Mouse (Mus musculus) liver, embryonic 14.5 days (tissue): ENCODE measurements around the gene Igsf21. TPM values are rescaled to one million over a fixed set of nuclear protein-coding genes. Genes with fewer than 3 reads are reported as not detected.

Experiments used
- ATAC-seq: fragments of 200-750 bp; cut with Nextera tagmentation; 2 replicates; pipeline ENCODE4 v1.8.0; 2017; ENCODE audit warnings: moderate number of reproducible peaks, mild to moderate bottlenecking, moderate library complexity; ENCODE audit not compliant: insufficient read depth
- DNase-seq, 3 experiments: peaks; one replicate each; pipeline ENCODE4 v3.0.0-alpha.2; 2012 to 2013; ENCODE audit warnings: low read depth in 3 of 3, low spot score in 3 of 3
- H3K27ac ChIP-seq: fragments of 300-500 bp; sonication (generic); 2 replicates; pipeline ENCODE4 v1.5.1; 2014; ENCODE audit warnings: moderate library complexity, mild to moderate bottlenecking, control low read depth, inconsistent platforms
- H3K27me3 ChIP-seq: fragments of 300-500 bp; sonication (generic); 2 replicates; pipeline ENCODE4 v1.6.1; 2014; ENCODE audit warnings: mild to moderate bottlenecking, low read length, moderate library complexity; ENCODE audit not compliant: control insufficient read depth, insufficient read depth
- H3K36me3 ChIP-seq: fragments of 300-500 bp; sonication (generic); replicated peaks from 2 replicates; pipeline ENCODE4 v1.6.1; 2014; ENCODE audit warnings: low read depth; ENCODE audit not compliant: control insufficient read depth, insufficient read depth
- H3K4me1 ChIP-seq, 2 experiments: fragments of 200-500 bp in 1 of 2; fragments of 300-500 bp in 1 of 2; sonication (generic) in 1 of 2; replicated peaks; 2 replicates each; pipeline ENCODE4 v1.6.1; 2012 to 2014; ENCODE audit warnings: antibody characterized with exemption in 1 of 2, inconsistent platforms in 1 of 2, low read length in 1 of 2; ENCODE audit not compliant: control insufficient read depth in 2 of 2, insufficient read depth in 2 of 2
- H3K4me2 ChIP-seq: fragments of 300-500 bp; sonication (generic); 2 replicates; pipeline ENCODE4 v1.6.1; 2014; ENCODE audit warnings: low read depth, mild to moderate bottlenecking, control low read depth, moderate library complexity
- H3K4me3 ChIP-seq, 2 experiments: fragments of 200-500 bp in 1 of 2; fragments of 300-500 bp in 1 of 2; sonication (generic) in 1 of 2; 2 replicates each; pipeline ENCODE4 v1.5.1; 2012 to 2014; ENCODE audit warnings: low read depth in 2 of 2, low read length in 2 of 2, mild to moderate bottlenecking in 2 of 2, control low read depth in 1 of 2, inconsistent platforms in 1 of 2, moderate library complexity in 1 of 2; ENCODE audit not compliant: insufficient read depth in 1 of 2
- H3K9ac ChIP-seq: fragments of 300-500 bp; sonication (generic); replicated peaks from 2 replicates; pipeline ENCODE4 v1.6.1; 2014; ENCODE audit warnings: mild to moderate bottlenecking, control low read depth, moderate library complexity
- H3K9me3 ChIP-seq: fragments of 300-500 bp; sonication (generic); 2 replicates; pipeline ENCODE4 v1.6.1; 2016; ENCODE audit warnings: low read length, mixed read lengths; ENCODE audit not compliant: control insufficient read depth
- CTCF ChIP-seq: IDR thresholded peaks from 2 replicates; pipeline ENCODE4 v1.5.1; 2016; ENCODE audit warnings: antibody characterized with exemption, low read depth, control low read depth
- EP300 ChIP-seq: IDR thresholded peaks from 2 replicates; pipeline ENCODE4 v1.6.1; 2016; ENCODE audit warnings: antibody characterized with exemption, low read depth
- WGBS: fragments of 180-500 bp; shearing (Covaris S2); extraction: QIAGEN DNeasy Blood & Tissue Kit; methylation state at CpG from one replicate; pipeline ENCODE4 v1.1.7; 2014; ENCODE audit not compliant: insufficient replicate concordance; 5-methylcytosine and 5-hydroxymethylcytosine counted together
- polyA plus RNA-seq, 2 experiments: library from polyadenylated mRNA; depleted of rRNA in 1 of 2; stranded (reverse) in 1 of 2; unstranded in 1 of 2; fragments of >200 nt; fragmentation: Nextera tagmentation in 1 of 2; extraction: Ambion mirVana in 1 of 2; gene quantifications; 2 replicates each; pipeline versions ENCODE4 v1.2.1 to v1.2.3; 2012 to 2014

Igsf21 gene
- polyA plus RNA-seq, 2 experiments: 0.18 TPM; not detected in 1

DNA sequence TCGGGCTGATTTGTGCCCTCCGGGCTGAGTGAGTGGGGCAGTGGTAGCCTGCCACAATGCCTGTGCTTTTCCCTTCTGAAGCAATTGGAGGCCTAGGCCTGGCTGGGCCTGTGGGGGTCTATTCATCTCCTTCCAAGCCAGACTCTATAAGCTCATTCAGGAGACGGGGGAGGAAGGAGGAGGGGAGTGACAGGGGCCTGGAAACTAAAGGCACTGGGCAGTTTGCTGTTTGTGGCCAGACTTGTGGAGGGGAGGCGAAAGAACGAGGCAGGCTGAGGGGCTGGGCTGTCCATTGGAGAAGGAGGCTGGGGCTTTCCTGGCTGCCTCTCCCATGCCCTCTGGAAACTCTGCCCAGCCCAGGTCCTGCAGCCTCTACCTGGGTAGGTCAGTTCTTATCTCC is 92.1 kb downstream of the Igsf21 start:
- Histone ChIP-seq H3K4me2 (no peak overlapping the region), H3K4me3 (no peak overlapping the region), H3K36me3 (no peaks in the 10 kb centered on the region), H3K9me3 (no peaks in the 10 kb centered on the region), H3K27me3 (no peaks in the 10 kb centered on the region), H3K9ac (no peak overlapping the region), H3K4me1 (no peaks in the 10 kb centered on the region), H3K27ac (no peak overlapping the region)
- TF ChIP-seq CTCF (no peak), EP300 (no peak)
- WGBS: 50% methylated on average over 5 of the region's 5 CpGs
- DNase-seq: no peak
- ATAC-seq: no peak

GRCm38 (mm10) chr4:140153711-140154114 is 92.9 kb downstream of the Igsf21 start:
- no peak for DNase-seq
- H3K9ac ChIP-seq: no peak overlapping the region
- no peaks in the 10 kb centered on the region for H3K9me3 ChIP-seq
- H3K27ac ChIP-seq: no peak overlapping the region
- H3K27me3 ChIP-seq: no peaks in the 10 kb centered on the region
- 53% methylated on average over 9 of the region's 9 CpGs for WGBS
- no peaks in the 10 kb centered on the region for H3K36me3 ChIP-seq
- H3K4me2 ChIP-seq: no peak overlapping the region
- TF ChIP-seq EP300 (no peak), CTCF (no peak)
- ATAC-seq: no peak
- H3K4me3 ChIP-seq: no peak overlapping the region
- no peaks in the 10 kb centered on the region for H3K4me1 ChIP-seq

- H3K9me3 ChIP-seq: no peaks in the 10 kb centered on the region
- no peaks in the 10 kb centered on the region for H3K4me1 ChIP-seq
- TF ChIP-seq EP300: no peak
- peak; percentile 83 for TF ChIP-seq CTCF
- no peak for ATAC-seq
- no peak overlapping the region for H3K27ac ChIP-seq
- no peak overlapping the region for H3K4me2 ChIP-seq
- no peaks in the 10 kb centered on the region for H3K27me3 ChIP-seq
- H3K4me3 ChIP-seq: no peak overlapping the region
- WGBS: 13% methylated on average over 7 of the region's 7 CpGs
- no peaks in the 10 kb centered on the region for H3K36me3 ChIP-seq
- no peak for DNase-seq
- no peak overlapping the region for H3K9ac ChIP-seq
These were observed 93.5 kb downstream of the Igsf21 start for GRCm38 (mm10) chr4:140153101-140153500.

DNA sequence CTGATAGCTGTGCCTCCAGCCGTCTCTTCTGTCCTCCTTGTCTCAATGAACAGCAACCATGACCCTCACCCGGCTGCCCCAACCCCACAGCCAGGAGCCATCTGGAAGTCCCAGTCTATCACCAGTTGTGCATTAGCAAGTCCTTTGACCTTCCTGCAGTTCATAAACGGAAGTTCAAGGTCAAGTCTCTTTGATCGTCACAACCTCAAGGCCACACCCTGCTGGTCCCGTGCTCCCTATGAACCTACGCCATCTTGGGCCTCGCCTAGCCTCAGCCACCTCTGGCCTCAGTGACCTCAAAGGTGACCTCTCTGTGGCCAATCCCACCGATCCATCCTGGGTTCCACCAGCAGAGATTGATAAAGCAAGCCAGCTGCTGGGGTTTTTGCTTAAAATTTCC is 96.9 kb downstream of the Igsf21 start:
- DNase-seq (no peak), ATAC-seq (no peak)
- no peaks in the 10 kb centered on the region for H3K4me1 ChIP-seq
- no peak overlapping the region for H3K4me3 ChIP-seq
- TF ChIP-seq EP300: no peak
- no peak for TF ChIP-seq CTCF
- WGBS: 59% methylated on average over 8 of the region's 8 CpGs
- no peak overlapping the region for H3K27ac ChIP-seq
- no peaks in the 10 kb centered on the region for H3K9me3 ChIP-seq
- H3K27me3 ChIP-seq: no peaks in the 10 kb centered on the region
- H3K4me2 ChIP-seq: no peak overlapping the region
- no peaks in the 10 kb centered on the region for H3K36me3 ChIP-seq
- no peak overlapping the region for H3K9ac ChIP-seq

DNA sequence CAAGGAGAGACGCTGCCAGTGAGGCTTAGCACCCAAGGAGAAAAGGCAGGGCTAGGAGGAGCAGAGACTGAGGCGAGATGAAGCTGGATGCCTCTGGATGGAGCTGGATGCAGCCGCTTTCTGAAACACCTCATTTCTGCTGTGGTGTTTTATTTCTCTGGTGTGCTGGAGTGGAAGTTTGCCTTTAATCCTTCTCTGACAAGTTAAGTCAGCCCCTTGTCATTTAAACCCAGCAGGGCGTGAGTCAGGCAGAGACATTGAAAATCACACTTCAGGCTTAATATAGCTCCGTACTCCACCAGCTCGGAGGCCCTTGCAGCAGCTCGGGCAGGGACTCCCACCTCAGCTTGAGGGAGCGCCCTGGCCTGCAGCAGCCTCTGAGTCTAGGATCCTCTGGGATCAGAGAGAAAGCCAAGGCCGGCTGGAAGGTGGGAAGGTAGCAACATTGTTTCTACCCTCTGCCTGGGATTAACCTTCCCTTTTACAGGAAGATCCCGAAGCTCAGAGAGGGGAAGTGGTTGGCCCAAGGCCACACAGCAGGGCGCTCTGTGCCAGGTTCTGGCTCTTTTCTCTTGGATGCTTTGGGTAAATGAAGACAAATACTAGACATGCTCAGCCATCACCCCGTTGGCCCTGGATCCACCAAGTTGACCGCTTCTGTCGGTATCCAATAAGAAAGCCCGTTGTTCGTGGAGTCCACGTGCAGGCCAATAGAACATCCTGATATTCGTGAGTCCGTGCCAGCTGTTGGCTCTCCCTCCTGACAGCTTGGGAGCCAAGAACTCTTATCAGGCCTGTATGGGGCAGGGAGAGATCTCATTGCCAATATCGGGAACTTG is 98.5 kb downstream of the Igsf21 start:
- ATAC-seq: no peak

More for the DNA sequence above, 98.5 kb downstream of the Igsf21 start:
- no peak for TF ChIP-seq CTCF
- no peak for TF ChIP-seq EP300
- Histone ChIP-seq H3K9me3 (no peaks in the 10 kb centered on the region), H3K9ac (no peak overlapping the region), H3K27me3 (no peaks in the 10 kb centered on the region), H3K4me1 (no peaks in the 10 kb centered on the region), H3K27ac (no peak overlapping the region), H3K4me2 (no peak overlapping the region), H3K4me3 (no peak overlapping the region), H3K36me3 (no peaks in the 10 kb centered on the region)
- no peak for DNase-seq
- 61% methylated on average over 20 of the region's 20 CpGs for WGBS
